Mouse (Mus musculus): ENCODE measurements at regions not wholly inside any gene's neighbourhood (a gene's known extent, or its start where the extent isn't known, plus 50 kb on each side); places are given as distances from the start of the nearest gene placed in this dataset.
"Not testable (repeated sequence)": the region's sequence is repeated elsewhere in the genome, so short reads cannot be mapped to it uniquely, and the experiment has no call there.

DNA sequence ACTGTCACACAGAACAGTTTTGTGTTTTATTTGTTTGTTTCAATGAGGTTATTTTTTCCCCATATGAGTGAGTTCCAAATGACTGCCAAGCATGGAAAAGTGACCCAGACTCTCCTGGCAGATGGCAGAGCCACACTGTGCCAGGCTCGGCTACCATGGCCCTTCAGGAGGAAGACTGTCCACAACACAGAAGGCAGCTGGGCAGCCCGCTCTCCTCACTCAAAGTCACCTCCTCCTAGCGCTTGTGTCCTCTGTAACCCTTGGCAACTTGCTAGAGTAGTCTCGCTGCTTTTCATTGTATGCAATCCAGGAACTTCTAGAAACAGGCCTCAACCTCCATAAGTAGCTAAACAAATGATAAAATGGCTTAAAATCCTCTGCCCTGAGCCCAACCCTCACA is 299.2 kb downstream of the Gxylt1 start:
- Histone ChIP-seq H3K27me3 (ENCODE audit: control insufficient read depth, insufficient read depth, low read depth, low read length) (no peaks in the 10 kb centered on the region), H3K4me1 (replicated peaks; ENCODE audit: control insufficient read depth, insufficient read depth, low read length) (no peaks in the 10 kb centered on the region), H3K27ac (ENCODE audit: low read length) (no peak overlapping the region), H3K4me3 (ENCODE audit: low read length) (no peak overlapping the region), H3K9me3 (ENCODE audit: control insufficient read depth, low read length) (no peaks in the 10 kb centered on the region), H3K4me2 (ENCODE audit: low read depth, low read length) (no peak overlapping the region), H3K36me3 (ENCODE audit: control insufficient read depth, insufficient read depth, low read length) (no peaks in the 10 kb centered on the region), H3K9ac (ENCODE audit: low read length) (no peak overlapping the region)
- WGBS, result 58% methylated on average over 4 of the region's 4 CpGs
- no peak for ATAC-seq (ENCODE audit: low read depth)

DNA sequence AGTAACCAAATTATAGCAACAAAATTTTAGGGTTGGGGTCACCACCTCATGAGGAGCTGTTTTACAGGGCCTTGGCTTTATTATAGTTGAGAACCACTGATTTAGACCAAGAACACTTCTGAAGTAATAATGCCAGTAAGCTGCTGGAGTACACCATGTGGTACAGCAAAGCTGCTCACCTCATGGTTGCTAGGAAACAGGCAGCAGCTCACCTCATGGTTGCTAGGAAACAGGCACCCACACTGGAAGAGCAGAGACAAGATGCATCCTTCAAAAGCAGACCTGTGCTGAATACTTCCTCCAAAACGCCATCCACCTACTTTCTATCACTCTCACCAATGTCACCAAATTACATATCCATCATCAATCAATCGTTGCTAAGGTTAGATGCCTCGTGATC is 300.0 kb downstream of the Gxylt1 start:
- Histone ChIP-seq H3K4me1 (replicated peaks; ENCODE audit: control insufficient read depth, insufficient read depth, low read length) (no peaks in the 10 kb centered on the region), H3K4me2 (ENCODE audit: low read depth, low read length) (no peak overlapping the region), H3K9ac (ENCODE audit: low read length) (no peak overlapping the region), H3K9me3 (ENCODE audit: control insufficient read depth, low read length) (no peaks in the 10 kb centered on the region), H3K27me3 (ENCODE audit: control insufficient read depth, insufficient read depth, low read depth, low read length) (no peaks in the 10 kb centered on the region), H3K4me3 (ENCODE audit: low read length) (no peak overlapping the region), H3K27ac (ENCODE audit: low read length) (no peak overlapping the region), H3K36me3 (ENCODE audit: control insufficient read depth, insufficient read depth, low read length) (no peaks in the 10 kb centered on the region)
- 56% methylated on average over 3 of the region's 3 CpGs for WGBS
- ATAC-seq (ENCODE audit: low read depth), result no peak

DNA sequence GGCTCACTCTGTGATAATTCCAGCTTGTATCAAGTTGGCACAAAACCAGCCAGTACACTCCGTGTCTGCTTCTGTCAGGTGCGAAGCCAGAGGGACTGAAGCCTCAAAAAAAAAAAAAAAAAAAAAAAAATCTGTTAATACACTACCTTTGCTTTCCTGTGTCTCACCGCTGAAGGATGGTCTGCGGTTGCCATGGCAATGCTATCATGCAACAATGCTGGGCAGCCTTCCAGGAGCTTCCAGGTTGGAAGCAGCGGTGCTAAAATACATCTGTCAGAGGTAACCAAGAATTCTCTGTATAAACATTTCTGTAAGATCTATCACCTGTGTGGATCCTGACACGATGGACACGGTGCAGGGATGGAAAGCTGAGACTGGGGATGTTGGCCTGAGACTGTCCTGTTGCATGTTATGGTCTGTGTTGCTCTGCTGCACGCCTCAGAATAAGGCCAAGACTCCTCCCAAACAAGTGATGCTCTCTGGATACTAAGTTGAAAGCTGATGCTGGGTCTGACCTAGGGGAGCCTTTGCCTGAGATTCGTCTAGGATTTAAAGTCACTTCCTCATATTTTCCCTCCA is 301.2 kb downstream of the Gxylt1 start:
- H3K36me3 ChIP-seq (ENCODE audit: control insufficient read depth, insufficient read depth, low read length), result no peaks in the 10 kb centered on the region
- H3K9me3 ChIP-seq (ENCODE audit: control insufficient read depth, low read length), result no peaks in the 10 kb centered on the region
- H3K4me1 ChIP-seq (replicated peaks; ENCODE audit: control insufficient read depth, insufficient read depth, low read length), result no peaks in the 10 kb centered on the region
- 52% methylated on average over 9 of the region's 9 CpGs for WGBS
- no peak overlapping the region for H3K9ac ChIP-seq (ENCODE audit: low read length)
- no peaks in the 10 kb centered on the region for H3K27me3 ChIP-seq (ENCODE audit: control insufficient read depth, insufficient read depth, low read depth, low read length)
- no peak for ATAC-seq (ENCODE audit: low read depth)
- H3K4me3 ChIP-seq (ENCODE audit: low read length), result no peak overlapping the region
- no peak overlapping the region for H3K27ac ChIP-seq (ENCODE audit: low read length)
- H3K4me2 ChIP-seq (ENCODE audit: low read depth, low read length), result no peak overlapping the region

DNA sequence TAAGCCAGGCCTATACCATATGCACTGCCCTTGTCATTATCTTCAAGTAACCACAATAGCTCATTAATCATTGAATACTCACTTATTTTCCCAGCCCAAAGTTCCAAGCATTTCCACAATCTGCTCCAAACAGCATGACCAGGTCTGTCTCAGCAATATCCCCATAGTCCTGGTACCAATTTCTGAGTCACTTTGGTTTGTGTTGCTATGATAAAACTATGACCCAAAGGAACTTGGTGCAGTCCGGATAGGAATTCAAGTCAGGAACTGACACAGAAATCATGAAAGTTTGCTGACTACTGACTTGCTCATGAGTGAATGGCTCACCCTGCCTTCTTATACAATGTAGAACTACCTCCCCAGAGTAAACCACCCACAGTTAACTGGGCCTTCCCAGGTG is 309.4 kb downstream of the Gxylt1 start:
- ATAC-seq (ENCODE audit: low read depth), result no peak
- no peak overlapping the region for H3K4me2 ChIP-seq (ENCODE audit: low read depth, low read length)
- no peak overlapping the region for H3K9ac ChIP-seq (ENCODE audit: low read length)
- no peaks in the 10 kb centered on the region for H3K36me3 ChIP-seq (ENCODE audit: control insufficient read depth, insufficient read depth, low read length)
- H3K4me1 ChIP-seq (replicated peaks; ENCODE audit: control insufficient read depth, insufficient read depth, low read length), result no peaks in the 10 kb centered on the region
- H3K27me3 ChIP-seq (ENCODE audit: control insufficient read depth, insufficient read depth, low read depth, low read length), result no peaks in the 10 kb centered on the region
- no peaks in the 10 kb centered on the region for H3K9me3 ChIP-seq (ENCODE audit: control insufficient read depth, low read length)
- no peak overlapping the region for H3K27ac ChIP-seq (ENCODE audit: low read length)
- WGBS, result 78% methylated on average over 1 of the region's 1 CpGs
- no peak overlapping the region for H3K4me3 ChIP-seq (ENCODE audit: low read length)

DNA sequence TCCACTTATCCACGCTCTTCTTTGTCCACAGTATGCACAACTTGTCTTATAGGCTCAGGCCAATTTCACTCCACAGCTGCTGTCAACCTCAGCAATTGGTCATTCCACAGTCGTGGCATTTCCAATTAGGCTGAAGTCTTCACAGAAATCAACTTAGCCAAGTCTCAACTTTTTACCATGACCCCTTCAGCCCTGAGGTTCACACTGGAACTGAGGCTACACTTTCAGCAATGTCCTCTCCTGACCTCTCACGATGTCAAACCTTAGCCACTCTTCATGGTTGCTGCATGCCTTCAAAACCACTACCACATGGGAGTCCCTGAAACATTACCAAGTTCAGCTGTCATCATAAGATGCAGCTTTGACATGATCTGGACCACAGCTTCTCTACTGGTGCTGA is 310.1 kb downstream of the Gxylt1 start:
- H3K9me3 ChIP-seq (ENCODE audit: control insufficient read depth, low read length), result no peaks in the 10 kb centered on the region
- no peaks in the 10 kb centered on the region for H3K36me3 ChIP-seq (ENCODE audit: control insufficient read depth, insufficient read depth, low read length)
- H3K27ac ChIP-seq (ENCODE audit: low read length), result no peak overlapping the region
- no peak for ATAC-seq (ENCODE audit: low read depth)
- H3K4me1 ChIP-seq (replicated peaks; ENCODE audit: control insufficient read depth, insufficient read depth, low read length), result no peaks in the 10 kb centered on the region
- H3K9ac ChIP-seq (ENCODE audit: low read length), result no peak overlapping the region
- H3K4me3 ChIP-seq (ENCODE audit: low read length), result no peak overlapping the region
- no peak overlapping the region for H3K4me2 ChIP-seq (ENCODE audit: low read depth, low read length)
- WGBS, result 64% methylated on average over 3 of the region's 3 CpGs
- no peaks in the 10 kb centered on the region for H3K27me3 ChIP-seq (ENCODE audit: control insufficient read depth, insufficient read depth, low read depth, low read length)

DNA sequence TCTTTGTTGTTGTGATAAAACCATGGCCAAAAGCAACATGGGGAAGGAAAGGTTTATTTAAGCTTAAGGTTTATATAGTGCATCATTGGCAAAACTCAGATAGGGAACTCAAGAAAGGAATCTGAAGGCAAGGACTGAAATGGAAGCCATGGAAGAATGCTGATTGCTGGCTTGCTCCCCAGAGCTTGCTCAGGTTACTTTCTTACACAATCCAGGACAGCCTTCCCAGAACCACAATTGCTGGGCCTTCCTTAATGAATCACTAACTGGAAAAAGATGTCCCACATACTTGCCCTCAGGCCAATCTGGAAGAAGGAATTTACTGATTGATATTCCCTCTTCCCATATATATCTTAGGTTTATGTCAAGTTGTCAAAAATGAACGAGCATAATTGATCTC is 310.8 kb downstream of the Gxylt1 start:
- Histone ChIP-seq H3K27me3 (ENCODE audit: control insufficient read depth, insufficient read depth, low read depth, low read length) (no peaks in the 10 kb centered on the region), H3K4me2 (ENCODE audit: low read depth, low read length) (no peak overlapping the region), H3K27ac (ENCODE audit: low read length) (no peak overlapping the region), H3K4me3 (ENCODE audit: low read length) (no peak overlapping the region), H3K9ac (ENCODE audit: low read length) (no peak overlapping the region), H3K4me1 (replicated peaks; ENCODE audit: control insufficient read depth, insufficient read depth, low read length) (no peaks in the 10 kb centered on the region), H3K36me3 (ENCODE audit: control insufficient read depth, insufficient read depth, low read length) (no peaks in the 10 kb centered on the region), H3K9me3 (ENCODE audit: control insufficient read depth, low read length) (no peaks in the 10 kb centered on the region)
- ATAC-seq (ENCODE audit: low read depth), result no peak
- 69% methylated on average over 1 of the region's 1 CpGs for WGBS

DNA sequence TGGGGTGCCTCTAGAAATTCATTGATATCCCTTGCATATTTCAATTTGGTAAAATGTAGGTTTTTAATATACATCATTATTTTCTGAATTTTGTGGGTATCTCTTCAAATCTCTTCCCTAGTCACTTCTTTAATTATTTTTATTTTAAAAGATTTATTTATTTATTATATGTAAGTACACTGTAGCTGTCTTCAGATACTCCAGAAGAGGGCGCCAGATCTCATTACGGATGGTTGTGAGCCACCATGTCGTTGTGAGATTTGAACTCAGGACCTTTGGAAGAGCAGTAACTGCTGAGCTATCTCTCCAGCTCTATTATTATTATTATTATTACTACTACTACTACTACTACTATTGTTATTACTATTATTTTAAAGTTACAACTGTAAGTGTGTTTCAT is 324.1 kb downstream of the Gxylt1 start:
- WGBS, result 82% methylated on average over 3 of the region's 3 CpGs
- not testable (repeated sequence) for H3K27ac ChIP-seq (ENCODE audit: low read length); H3K27me3 ChIP-seq (ENCODE audit: control insufficient read depth, insufficient read depth, low read depth, low read length); H3K9ac ChIP-seq (ENCODE audit: low read length); H3K4me3 ChIP-seq (ENCODE audit: low read length); ATAC-seq (ENCODE audit: low read depth); H3K4me1 ChIP-seq (replicated peaks; ENCODE audit: control insufficient read depth, insufficient read depth, low read length); H3K9me3 ChIP-seq (ENCODE audit: control insufficient read depth, low read length); H3K36me3 ChIP-seq (ENCODE audit: control insufficient read depth, insufficient read depth, low read length); H3K4me2 ChIP-seq (ENCODE audit: low read depth, low read length)

DNA sequence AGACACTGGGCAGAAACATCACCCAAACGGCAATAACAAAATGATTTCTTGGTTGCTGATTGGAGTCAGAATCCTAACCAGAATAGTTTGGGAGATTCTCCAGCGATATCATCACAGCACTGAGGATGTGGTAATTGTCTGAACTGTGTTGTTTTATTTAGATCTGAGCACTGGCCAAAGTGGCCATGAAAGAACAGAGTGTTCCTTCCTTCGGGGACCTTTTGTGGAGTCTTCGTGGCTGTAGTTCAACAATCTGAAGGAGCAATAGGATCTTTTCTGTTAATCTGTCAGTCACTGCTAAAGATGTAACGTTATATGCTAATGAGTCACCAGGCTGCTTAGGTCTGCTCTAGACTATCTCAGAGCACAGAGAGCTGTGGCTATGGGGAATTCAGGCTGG is 328.8 kb downstream of the Gxylt1 start:
- WGBS, result 71% methylated on average over 5 of the region's 5 CpGs
- H3K9ac ChIP-seq (ENCODE audit: low read length), result no peak overlapping the region
- ATAC-seq (ENCODE audit: low read depth), result no peak
- no peaks in the 10 kb centered on the region for H3K36me3 ChIP-seq (ENCODE audit: control insufficient read depth, insufficient read depth, low read length)
- no peaks in the 10 kb centered on the region for H3K9me3 ChIP-seq (ENCODE audit: control insufficient read depth, low read length)
- H3K27ac ChIP-seq (ENCODE audit: low read length), result no peak overlapping the region
- no peak overlapping the region for H3K4me2 ChIP-seq (ENCODE audit: low read depth, low read length)
- no peak overlapping the region for H3K4me3 ChIP-seq (ENCODE audit: low read length)
- H3K27me3 ChIP-seq (ENCODE audit: control insufficient read depth, insufficient read depth, low read depth, low read length), result no peaks in the 10 kb centered on the region
- H3K4me1 ChIP-seq (replicated peaks; ENCODE audit: control insufficient read depth, insufficient read depth, low read length), result no peaks in the 10 kb centered on the region

DNA sequence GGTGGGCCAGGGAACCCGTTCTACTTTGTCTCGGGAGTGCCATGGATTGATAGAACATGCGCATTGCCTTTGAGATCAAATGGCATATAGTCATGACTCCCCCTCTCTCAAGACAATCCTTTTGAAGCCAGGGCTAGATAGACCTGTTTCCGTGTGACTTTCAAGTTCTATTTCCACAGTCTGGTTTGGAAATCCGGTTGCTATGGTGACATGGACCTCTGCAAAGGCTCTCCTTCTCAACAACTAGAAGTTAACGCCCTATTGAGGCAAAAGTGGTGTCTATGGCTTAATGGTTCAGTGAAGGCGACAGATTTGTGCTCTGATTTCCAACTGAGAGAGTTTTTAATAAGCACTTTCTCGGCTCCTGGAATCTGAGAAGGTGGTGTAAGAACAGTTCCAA is 371.2 kb downstream of the Gxylt1 start:
- ATAC-seq (ENCODE audit: low read depth), result no peak
- no peaks in the 10 kb centered on the region for H3K9me3 ChIP-seq (ENCODE audit: control insufficient read depth, low read length)
- no peak overlapping the region for H3K9ac ChIP-seq (ENCODE audit: low read length)
- no peaks in the 10 kb centered on the region for H3K27me3 ChIP-seq (ENCODE audit: control insufficient read depth, insufficient read depth, low read depth, low read length)
- H3K4me1 ChIP-seq (replicated peaks; ENCODE audit: control insufficient read depth, insufficient read depth, low read length), result no peaks in the 10 kb centered on the region
- no peak overlapping the region for H3K4me2 ChIP-seq (ENCODE audit: low read depth, low read length)
- no peak overlapping the region for H3K27ac ChIP-seq (ENCODE audit: low read length)
- WGBS, result 64% methylated on average over 8 of the region's 8 CpGs
- H3K4me3 ChIP-seq (ENCODE audit: low read length), result no peak overlapping the region
- no peaks in the 10 kb centered on the region for H3K36me3 ChIP-seq (ENCODE audit: control insufficient read depth, insufficient read depth, low read length)

DNA sequence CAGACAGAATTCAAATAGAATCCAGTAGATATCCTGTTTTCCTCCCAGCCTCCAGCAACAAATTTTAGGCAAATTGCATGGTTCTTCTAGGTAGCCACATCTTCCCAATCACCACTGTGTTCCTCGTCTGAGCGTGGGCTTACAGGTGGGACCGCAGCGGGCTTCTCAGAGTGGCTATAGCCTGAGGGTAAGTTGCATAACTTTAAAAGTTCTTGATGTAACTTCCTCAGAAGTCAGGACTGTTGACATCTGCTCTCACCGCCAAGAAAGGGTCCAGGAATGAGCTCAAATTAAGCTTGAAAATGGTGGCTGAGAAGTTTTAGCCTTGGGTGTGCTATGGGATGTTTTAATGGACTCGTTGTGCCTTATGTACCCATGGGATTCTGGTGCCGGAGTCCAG is 377.7 kb downstream of the Gxylt1 start:
- Histone ChIP-seq H3K4me2 (ENCODE audit: low read depth, low read length) (no peak overlapping the region), H3K9me3 (ENCODE audit: control insufficient read depth, low read length) (no peaks in the 10 kb centered on the region), H3K4me1 (replicated peaks; ENCODE audit: control insufficient read depth, insufficient read depth, low read length) (no peaks in the 10 kb centered on the region), H3K27me3 (ENCODE audit: control insufficient read depth, insufficient read depth, low read depth, low read length) (no peaks in the 10 kb centered on the region), H3K9ac (ENCODE audit: low read length) (no peak overlapping the region), H3K27ac (ENCODE audit: low read length) (no peak overlapping the region), H3K36me3 (ENCODE audit: control insufficient read depth, insufficient read depth, low read length) (no peaks in the 10 kb centered on the region), H3K4me3 (ENCODE audit: low read length) (no peak overlapping the region)
- 86% methylated on average over 7 of the region's 7 CpGs for WGBS
- no peak for ATAC-seq (ENCODE audit: low read depth)
